Mouse (Mus musculus) intestine, embryonic 15.5 days (tissue): ENCODE measurements around the gene Zbtb9. TPM values are rescaled to one million over a fixed set of nuclear protein-coding genes. Genes with fewer than 3 reads are reported as not detected.

ENCODE experiments used
- ATAC-seq: fragments of 200-750 bp; cut with Nextera tagmentation; 2 replicates; pipeline ENCODE4 v1.8.0; 2017; ENCODE audit warnings: moderate TSS enrichment, moderate library complexity
- H3K27ac ChIP-seq: fragments of 300-500 bp; sonication (generic); 2 replicates; pipeline ENCODE4 v1.5.1; 2015; ENCODE audit warnings: mild to moderate bottlenecking, inconsistent platforms
- H3K27me3 ChIP-seq: fragments of 300-500 bp; sonication (generic); replicated peaks from 2 replicates; pipeline ENCODE4 v1.6.1; 2015; ENCODE audit warnings: inconsistent platforms
- H3K36me3 ChIP-seq: fragments of 300-500 bp; sonication (generic); 2 replicates; pipeline ENCODE4 v1.6.1; 2015; ENCODE audit warnings: inconsistent platforms
- H3K4me1 ChIP-seq: fragments of 300-500 bp; sonication (generic); replicated peaks from 2 replicates; pipeline ENCODE4 v1.6.1; 2015; ENCODE audit warnings: inconsistent platforms
- H3K4me2 ChIP-seq: fragments of 300-500 bp; sonication (generic); replicated peaks from 2 replicates; pipeline ENCODE4 v1.6.1; 2015; ENCODE audit warnings: mild to moderate bottlenecking, inconsistent platforms
- H3K4me3 ChIP-seq: fragments of 300-500 bp; sonication (generic); replicated peaks from 2 replicates; pipeline ENCODE4 v1.5.1; 2015; ENCODE audit warnings: inconsistent platforms
- H3K9ac ChIP-seq: fragments of 300-500 bp; sonication (generic); 2 replicates; pipeline ENCODE4 v1.6.1; 2015; ENCODE audit warnings: inconsistent platforms
- H3K9me3 ChIP-seq: fragments of 300-500 bp; sonication (generic); 2 replicates; pipeline ENCODE4 v1.6.1; 2016; ENCODE audit warnings: inconsistent platforms
- WGBS: fragments of 180-500 bp; shearing (Covaris S2); methylation state at CpG from one replicate; pipeline ENCODE4 v1.1.7; 2015; 5-methylcytosine and 5-hydroxymethylcytosine counted together
- polyA plus RNA-seq: library from polyadenylated mRNA; unstranded; fragments of >200 nt; fragmentation: Nextera tagmentation; extraction: Ambion mirVana; gene quantifications from 2 replicates; pipeline ENCODE4 v1.2.1, GENCODE M21; 2015

Zbtb9 gene
- polyA plus RNA-seq, 1 experiment from 2014 or later = 14.0 TPM

DNA sequence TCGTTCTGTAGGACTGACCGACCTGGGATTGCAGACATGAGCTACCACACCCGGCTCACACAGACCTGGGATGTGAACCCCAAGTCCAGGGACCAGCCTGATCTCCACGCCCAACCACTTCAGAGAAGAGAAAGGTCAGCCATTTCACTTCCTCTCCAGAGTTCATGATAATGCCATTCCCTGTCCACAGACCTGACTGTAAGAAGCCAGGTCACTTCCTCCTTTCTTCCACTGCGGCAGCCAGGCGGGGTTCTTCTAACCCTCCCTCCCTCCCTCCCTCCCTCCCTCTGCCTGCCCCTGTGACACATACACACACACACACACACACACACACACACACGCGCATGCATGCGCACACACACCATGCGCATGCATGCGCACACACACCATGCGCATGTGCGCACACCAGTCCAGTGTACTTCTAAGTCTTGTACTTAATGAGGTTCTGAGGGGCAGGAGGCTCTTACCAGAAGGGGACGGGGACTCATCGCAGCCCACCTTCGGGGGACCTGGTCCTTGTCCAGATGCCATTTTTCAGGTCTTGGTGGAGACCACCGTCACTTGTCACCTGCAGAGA is 52.4 kb downstream of the Zbtb9 start:
- H3K27me3 ChIP-seq = no peaks in the 10 kb centered on the region
- no peaks in the 10 kb centered on the region for H3K9me3 ChIP-seq
- ATAC-seq = no peak
- H3K9ac ChIP-seq = no peak overlapping the region
- H3K4me2 ChIP-seq = no peak overlapping the region
- H3K27ac ChIP-seq = 0 out of 2 replicates have a peak overlapping the region, but pooled peaks have one; percentile 27
- WGBS = 85% methylated on average over 17 of the region's 17 CpGs
- peaks cover 16% of the 10 kb centered on the region; the same call in 1 of the 2 replicates for H3K4me1 ChIP-seq
- H3K4me3 ChIP-seq = no peak overlapping the region
- H3K36me3 ChIP-seq = peaks cover 21% of the 10 kb centered on the region

DNA sequence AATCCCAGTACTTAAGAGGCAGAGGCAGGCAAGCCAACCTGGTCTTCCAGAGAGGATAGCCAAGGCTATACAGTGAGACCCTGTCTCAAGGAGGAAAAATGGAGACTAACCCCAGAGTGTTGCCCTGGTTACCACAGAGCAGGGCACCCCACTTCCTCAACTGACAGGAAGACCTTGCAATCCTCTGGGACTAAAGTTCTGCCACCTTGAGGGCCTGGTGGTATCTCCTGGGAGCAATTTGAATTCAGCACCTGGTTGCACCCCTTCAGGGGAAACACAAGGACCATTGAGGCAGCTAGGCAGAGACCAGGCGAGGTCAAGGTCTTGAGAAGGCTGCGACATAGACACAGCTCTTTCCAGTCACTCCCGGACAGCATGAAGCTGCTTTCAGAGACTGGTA is 53.0 kb downstream of the Zbtb9 start:
- peaks cover 16% of the 10 kb centered on the region; the same call in 1 of the 2 replicates for H3K4me1 ChIP-seq
- WGBS = 94% methylated on average over 3 of the region's 3 CpGs

DNA sequence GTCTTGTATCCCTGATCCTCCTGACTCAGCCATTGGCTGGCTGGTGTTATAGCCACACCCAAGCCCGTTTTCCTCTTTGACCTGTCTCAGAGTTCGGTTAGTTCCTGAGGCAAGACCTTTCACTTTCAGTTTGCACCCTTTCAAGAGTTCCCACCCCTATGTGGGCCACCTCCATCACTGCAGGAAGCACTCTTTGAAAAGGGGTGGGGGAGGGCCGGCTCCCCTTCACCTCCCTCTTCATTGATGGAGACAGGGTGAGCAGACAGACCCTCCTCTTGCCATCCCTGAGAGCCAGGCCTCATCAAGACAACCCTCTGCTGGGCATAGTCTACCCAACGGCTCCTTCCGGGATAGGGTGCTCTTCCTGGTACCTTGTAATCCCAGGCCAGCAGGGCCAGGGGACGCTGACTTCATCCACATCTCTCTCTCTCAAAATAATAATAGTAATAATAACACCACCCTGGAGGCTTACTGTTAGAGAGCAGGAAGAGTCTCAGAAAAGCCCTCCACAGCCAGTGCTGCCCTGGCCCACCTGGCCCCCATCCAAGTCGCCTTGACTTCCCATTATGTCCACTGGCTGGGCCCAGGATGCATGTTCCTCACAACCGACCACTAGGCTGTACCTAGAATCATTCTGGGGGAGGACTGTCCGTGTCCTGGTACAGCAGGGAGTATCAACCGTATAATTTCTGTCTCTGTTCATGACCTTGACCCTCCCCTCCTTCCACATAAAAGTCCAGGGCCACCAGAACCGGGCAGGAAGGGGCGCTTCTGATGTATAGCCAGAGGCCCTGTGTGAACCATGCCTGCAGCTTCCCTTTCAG is 54.7 kb downstream of the Zbtb9 start:
- peak; percentile 54 for ATAC-seq
- peaks cover 12% of the 10 kb centered on the region for H3K36me3 ChIP-seq
- peak overlapping the region; percentile 56 for H3K27ac ChIP-seq
- peaks cover 20% of the 10 kb centered on the region; the same call in 1 of the 2 replicates for H3K4me1 ChIP-seq
- peak overlapping the region; percentile 83 for H3K4me2 ChIP-seq
- peak overlapping the region; percentile 93 for H3K9ac ChIP-seq
- H3K9me3 ChIP-seq = no peaks in the 10 kb centered on the region
- H3K27me3 ChIP-seq = no peaks in the 10 kb centered on the region
- 21% methylated on average over 12 of the region's 12 CpGs for WGBS
- H3K4me3 ChIP-seq = peak overlapping the region; percentile 66

More for the DNA sequence above, 53.0 kb downstream of the Zbtb9 start:
- Histone ChIP-seq H3K9me3 (no peaks in the 10 kb centered on the region), H3K27me3 (no peaks in the 10 kb centered on the region), H3K27ac (no peak overlapping the region), H3K36me3 (peaks cover 21% of the 10 kb centered on the region), H3K4me3 (no peak overlapping the region), H3K4me2 (no peak overlapping the region), H3K9ac (no peak overlapping the region)
- ATAC-seq = no peak

DNA sequence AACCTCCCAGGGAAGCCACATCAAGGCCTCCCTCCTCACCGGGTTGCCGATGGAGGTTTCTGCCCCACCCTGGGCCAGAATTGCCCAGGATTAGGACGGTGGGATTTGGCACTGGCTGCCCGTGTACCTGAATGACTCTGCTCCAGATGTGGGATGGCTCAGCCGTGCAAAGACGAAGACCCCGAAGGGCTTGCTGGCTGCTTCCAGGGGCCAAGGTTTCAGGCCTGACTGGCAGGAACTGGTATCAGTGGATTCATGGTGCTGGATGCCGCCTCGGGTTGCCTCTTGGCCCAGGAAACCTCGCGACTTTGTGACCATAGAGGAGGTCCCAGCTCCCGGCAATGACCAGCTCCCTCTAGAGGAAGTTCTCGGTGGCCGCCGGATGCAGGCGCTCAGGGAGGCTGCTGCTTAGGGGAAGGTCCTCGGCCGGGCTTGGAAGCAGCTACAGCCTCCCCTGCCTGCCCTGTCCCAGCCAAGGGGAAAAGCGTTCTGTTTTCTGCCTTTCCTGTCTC is 55.4 kb downstream of the Zbtb9 start:
- ATAC-seq = peak; percentile 86
- peaks cover 10% of the 10 kb centered on the region; the same call in 1 of the 2 replicates for H3K36me3 ChIP-seq
- H3K4me2 ChIP-seq = peak overlapping the region; percentile 83
- H3K9ac ChIP-seq = peak overlapping the region; percentile 93
- no peaks in the 10 kb centered on the region for H3K9me3 ChIP-seq
- peaks cover 26% of the 10 kb centered on the region; the same call in 1 of the 2 replicates for H3K4me1 ChIP-seq
- H3K4me3 ChIP-seq = peak overlapping the region; percentile 66
- under 1% methylated on average over 19 of the region's 19 CpGs for WGBS
- no peaks in the 10 kb centered on the region for H3K27me3 ChIP-seq
- peak overlapping the region; percentile 73 for H3K27ac ChIP-seq

DNA sequence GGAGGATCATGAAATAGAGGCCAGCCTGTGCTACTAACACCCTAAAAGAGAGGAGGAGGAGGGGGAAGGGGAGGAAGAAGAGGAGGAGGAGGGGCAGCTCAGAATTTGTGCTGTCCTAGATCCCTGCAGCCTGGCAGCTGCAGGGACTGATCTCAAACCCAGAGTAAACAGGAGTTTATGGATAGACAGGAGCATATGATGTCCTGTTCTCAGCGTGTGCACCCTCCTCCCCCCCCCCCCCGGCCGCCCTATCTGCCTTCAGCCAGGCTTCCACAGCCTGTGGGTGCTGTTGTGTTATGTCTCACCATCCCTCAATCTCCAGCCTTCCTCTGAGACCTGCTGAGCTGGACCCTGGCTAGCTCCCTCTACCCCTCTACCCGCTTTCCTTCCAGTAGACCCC is 55.9 kb downstream of the Zbtb9 start, which contains the start of gene Bak1:
TSS of gene Bak1 (minus strand) at position 101 of the 400 bp plus-strand sequence.
- H3K4me3 ChIP-seq = peak within 1 kb of the TSS; percentile 66
- H3K9ac ChIP-seq = peak within 1 kb of the TSS; percentile 93
- peaks cover 6% of the 10 kb centered on the region; the same call in 1 of the 2 replicates for H3K36me3 ChIP-seq
- ATAC-seq = no peak
- 70% methylated on average over 3 of the region's 4 CpGs for WGBS
- peak within 1 kb of the TSS; percentile 83 for H3K4me2 ChIP-seq
- no peaks in the 10 kb centered on the region for H3K27me3 ChIP-seq
- no peaks in the 10 kb centered on the region for H3K9me3 ChIP-seq
- peaks cover 26% of the 10 kb centered on the region; the same call in 1 of the 2 replicates for H3K4me1 ChIP-seq
- peak within 1 kb of the TSS; percentile 73 for H3K27ac ChIP-seq

DNA sequence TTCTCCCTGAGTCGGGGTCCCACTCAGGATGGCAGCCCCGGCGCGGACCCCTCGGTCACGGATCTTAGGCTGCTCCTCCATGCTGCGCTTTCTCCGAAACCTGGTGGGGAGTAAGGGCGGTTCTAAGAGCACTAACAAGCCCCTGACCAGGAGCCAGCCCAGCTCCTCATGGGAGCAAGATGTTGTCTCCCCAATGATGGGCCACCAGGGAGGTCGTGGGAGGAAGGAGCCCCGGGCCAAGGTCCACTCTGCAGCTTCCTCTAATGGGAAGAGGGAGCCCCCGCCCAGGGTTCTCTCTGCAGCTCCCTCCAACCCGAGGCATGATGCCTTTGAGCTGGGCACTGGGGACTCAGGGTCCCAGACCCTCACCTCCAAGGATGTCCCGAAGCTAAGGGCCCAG is 56.5 kb downstream of the Zbtb9 start:
- ATAC-seq = no peak
- Histone ChIP-seq H3K27me3 (no peaks in the 10 kb centered on the region), H3K4me1 (peaks cover 26% of the 10 kb centered on the region; the same call in 1 of the 2 replicates), H3K36me3 (peaks cover 6% of the 10 kb centered on the region; the same call in 1 of the 2 replicates), H3K27ac (no peak overlapping the region), H3K9ac (no peak overlapping the region), H3K4me2 (no peak overlapping the region), H3K9me3 (no peaks in the 10 kb centered on the region), H3K4me3 (no peak overlapping the region)
- 90% methylated on average over 14 of the region's 14 CpGs for WGBS

DNA sequence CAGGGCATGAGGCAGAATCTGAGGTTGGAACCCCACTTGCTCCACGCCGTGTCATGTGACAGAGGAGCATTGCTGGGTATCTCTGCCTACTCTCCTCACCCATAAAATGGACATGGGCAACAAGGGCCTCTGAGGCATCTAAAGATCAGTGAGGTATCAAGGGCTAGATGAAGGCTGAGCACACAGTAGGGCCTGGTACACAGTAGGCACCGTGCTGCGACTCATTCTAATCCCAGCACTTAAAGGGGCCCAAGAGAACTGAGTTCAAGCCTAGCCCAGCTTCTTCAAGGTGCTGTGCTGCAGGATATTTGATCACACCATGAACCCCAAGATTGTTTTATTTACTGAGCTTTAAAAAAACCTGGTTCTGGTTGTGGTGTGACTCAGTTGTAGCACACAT is 57.9 kb downstream of the Zbtb9 start:
- Histone ChIP-seq H3K4me3 (no peak overlapping the region), H3K4me2 (no peak overlapping the region), H3K27me3 (no peaks in the 10 kb centered on the region), H3K9me3 (no peaks in the 10 kb centered on the region), H3K4me1 (peaks cover 26% of the 10 kb centered on the region; the same call in 1 of the 2 replicates), H3K36me3 (no peaks in the 10 kb centered on the region), H3K9ac (no peak overlapping the region), H3K27ac (no peak overlapping the region)
- no peak for ATAC-seq
- WGBS = 92% methylated on average over 4 of the region's 4 CpGs

DNA sequence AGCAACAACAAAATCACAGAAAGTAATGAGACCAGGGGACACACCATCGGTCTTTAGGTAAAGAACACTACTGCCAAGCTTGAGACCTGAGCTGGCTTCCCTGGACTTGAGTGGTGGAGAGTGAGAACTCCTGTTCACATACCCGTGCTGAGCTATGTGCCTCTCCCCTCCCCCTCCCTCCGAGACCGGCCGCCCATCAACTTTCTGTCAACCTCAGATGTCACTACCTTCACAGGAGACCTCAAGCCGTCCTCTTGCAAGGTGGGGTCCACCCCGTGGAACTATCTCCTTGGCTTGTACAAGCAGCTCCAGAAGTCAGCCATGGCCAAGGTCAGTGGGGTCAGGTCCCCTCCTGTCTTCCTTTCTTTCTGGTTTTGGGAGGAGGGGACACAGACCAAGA is 59.4 kb downstream of the Zbtb9 start:
- 52% methylated on average over 7 of the region's 7 CpGs for WGBS
- peak overlapping the region; percentile 49; the same call in 1 of the 2 replicates for H3K4me2 ChIP-seq
- no peaks in the 10 kb centered on the region for H3K9me3 ChIP-seq
- no peaks in the 10 kb centered on the region for H3K36me3 ChIP-seq
- no peak overlapping the region for H3K4me3 ChIP-seq
- H3K4me1 ChIP-seq = peaks cover 20% of the 10 kb centered on the region; the same call in 1 of the 2 replicates
- no peak overlapping the region for H3K9ac ChIP-seq
- no peak for ATAC-seq
- no peak overlapping the region for H3K27ac ChIP-seq
- no peaks in the 10 kb centered on the region for H3K27me3 ChIP-seq

DNA sequence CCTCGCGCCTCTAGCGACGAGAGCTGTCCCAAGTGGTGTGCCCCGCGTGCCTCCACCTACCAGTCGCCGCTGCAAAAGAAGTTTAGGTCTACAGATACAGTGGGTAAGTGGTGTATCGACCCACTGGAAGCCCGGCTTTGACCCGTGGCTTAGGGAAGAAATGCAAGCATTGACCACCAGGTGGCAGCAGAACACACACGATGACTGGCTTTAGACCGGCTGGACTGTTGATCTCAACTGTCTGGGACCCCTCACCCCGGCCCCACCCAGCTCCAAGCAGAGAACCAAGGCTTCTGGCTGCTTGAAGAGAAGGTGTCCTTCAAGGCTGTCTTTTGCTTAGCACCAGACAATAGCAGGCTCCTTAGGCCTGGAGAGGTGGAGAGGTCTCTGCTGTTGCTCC is 59.9 kb downstream of the Zbtb9 start:
- H3K9ac ChIP-seq = no peak overlapping the region
- H3K27me3 ChIP-seq = no peaks in the 10 kb centered on the region
- no peak overlapping the region for H3K27ac ChIP-seq
- peaks cover 20% of the 10 kb centered on the region; the same call in 1 of the 2 replicates for H3K4me1 ChIP-seq
- no peaks in the 10 kb centered on the region for H3K9me3 ChIP-seq
- under 1% methylated on average over 14 of the region's 14 CpGs for WGBS
- no peaks in the 10 kb centered on the region for H3K36me3 ChIP-seq
- no peak overlapping the region for H3K4me3 ChIP-seq
- peak; percentile 46; the same call in 1 of the 2 replicates for ATAC-seq
- H3K4me2 ChIP-seq = peak overlapping the region; percentile 49

DNA sequence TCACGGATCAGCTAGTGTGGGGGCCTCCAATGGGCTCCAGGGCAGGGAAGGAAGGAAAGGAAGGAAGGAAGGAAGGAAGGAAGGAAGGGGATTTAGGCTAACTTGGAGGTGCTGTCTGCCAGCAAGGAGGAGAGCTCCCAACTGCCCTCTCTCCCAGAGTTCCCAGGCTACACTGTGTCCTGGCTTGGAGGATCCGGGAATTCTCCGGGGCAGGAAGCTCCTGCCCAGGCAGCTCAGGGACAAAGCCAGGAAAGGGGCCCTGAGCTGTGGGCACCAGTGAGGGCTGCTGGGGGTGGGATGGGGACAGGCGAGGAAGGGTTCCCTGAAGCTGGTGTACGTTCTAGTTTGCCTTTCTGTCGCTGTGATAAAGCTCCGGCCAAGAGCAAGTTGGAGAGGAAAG is 63.5 kb downstream of the Zbtb9 start:
- Histone ChIP-seq H3K27me3 (no peaks in the 10 kb centered on the region), H3K4me2 (no peak overlapping the region), H3K9ac (no peak overlapping the region), H3K4me1 (peaks cover 45% of the 10 kb centered on the region), H3K27ac (no peak overlapping the region), H3K36me3 (no peaks in the 10 kb centered on the region), H3K9me3 (no peaks in the 10 kb centered on the region), H3K4me3 (no peak overlapping the region)
- 76% methylated on average over 7 of the region's 7 CpGs for WGBS
- no peak for ATAC-seq

DNA sequence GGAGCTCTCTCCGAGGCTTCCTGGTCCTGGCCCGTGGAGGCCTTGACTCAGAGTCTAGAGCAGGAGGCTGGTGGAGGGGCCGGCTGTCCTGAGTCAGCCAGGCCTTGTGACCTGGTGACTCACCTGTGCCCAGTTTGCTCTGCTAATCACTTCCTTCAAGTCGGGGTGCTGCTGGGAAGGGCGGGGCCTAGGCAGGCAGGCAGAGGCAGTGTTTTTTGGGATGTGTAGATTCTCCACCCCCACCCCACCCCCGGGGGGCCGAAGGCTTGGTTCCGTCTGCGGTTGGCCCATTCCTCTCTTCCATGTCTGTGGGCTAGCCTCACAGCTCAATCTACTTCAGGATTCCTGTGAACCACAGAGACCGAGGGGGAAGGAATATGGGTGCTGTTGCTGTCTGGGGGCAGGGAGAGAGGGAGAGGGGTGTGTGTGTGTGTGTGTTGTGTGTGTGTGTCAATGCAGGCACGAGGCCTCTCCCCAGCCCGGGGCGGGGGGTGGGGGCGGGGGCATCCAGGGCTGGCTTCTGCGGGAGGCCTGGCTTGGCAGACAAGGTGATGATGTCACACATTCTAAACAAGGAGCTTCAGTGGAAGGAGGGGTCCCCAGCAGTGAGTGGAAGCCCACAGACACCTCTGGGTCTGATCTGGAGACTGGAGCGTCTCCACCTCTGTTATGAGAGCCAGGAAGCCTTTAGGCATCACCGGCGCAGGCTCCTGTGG is 65.5 kb downstream of the Zbtb9 start:
- no peaks in the 10 kb centered on the region for H3K9me3 ChIP-seq
- 28% methylated on average over 18 of the region's 18 CpGs for WGBS
- H3K4me1 ChIP-seq = peaks cover 45% of the 10 kb centered on the region
- H3K9ac ChIP-seq = no peak overlapping the region
- peak overlapping the region; percentile 37 for H3K27ac ChIP-seq
- H3K27me3 ChIP-seq = no peaks in the 10 kb centered on the region
- ATAC-seq = peak; percentile 75
- peak overlapping the region; percentile 15 for H3K4me2 ChIP-seq
- no peak overlapping the region for H3K4me3 ChIP-seq
- no peaks in the 10 kb centered on the region for H3K36me3 ChIP-seq
